Mouse (Mus musculus): Measurements from ENCODE around the gene Il11ra1.
"Not testable (repeated sequence)": the region's sequence is repeated elsewhere in the genome, so short reads cannot be mapped to it uniquely, and the experiment has no call there.

Il11ra1 gene

GRCm38 (mm10) chr4:41679291-41679690 is 20.5 kb upstream of the Il11ra1 start:
- no peak for DNase-seq (ENCODE audit: low spot score in 2 of 2)

- DNase-seq (ENCODE audit: low spot score in 2 of 2), result no peak
Measured at GRCm38 (mm10) chr4:41681176-41681575, 18.6 kb upstream of the Il11ra1 start.

- no peak for DNase-seq (ENCODE audit: low spot score in 2 of 2)
Measured at GRCm38 (mm10) chr4:41681947-41682346, 17.8 kb upstream of the Il11ra1 start.

- DNase-seq (ENCODE audit: low spot score in 2 of 2), result no peak
Measured at GRCm38 (mm10) chr4:41682789-41683188, 17.0 kb upstream of the Il11ra1 start.

- not testable (repeated sequence) for DNase-seq (ENCODE audit: low spot score in 2 of 2)
Measured at GRCm38 (mm10) chr4:41683303-41683702, 16.5 kb upstream of the Il11ra1 start.

- not testable (repeated sequence) for DNase-seq (ENCODE audit: low spot score in 2 of 2)
Measured at GRCm38 (mm10) chr4:41684131-41684930, 15.5 kb upstream of the Il11ra1 start.

- DNase-seq (ENCODE audit: low spot score in 2 of 2), result not testable (repeated sequence)
Measured at GRCm38 (mm10) chr4:41684931-41685453, 14.8 kb upstream of the Il11ra1 start.

GRCm38 (mm10) chr4:41685882-41686492 is 13.8 kb upstream of the Il11ra1 start:
- DNase-seq (ENCODE audit: low spot score in 2 of 2), result not testable (repeated sequence)

- DNase-seq (ENCODE audit: low spot score in 2 of 2), result not testable (repeated sequence)
Measured at GRCm38 (mm10) chr4:41688562-41688961, 11.2 kb upstream of the Il11ra1 start.

GRCm38 (mm10) chr4:41690014-41690413 is 9.8 kb upstream of the Il11ra1 start:
- not testable (repeated sequence) for DNase-seq (ENCODE audit: low spot score in 2 of 2)

GRCm38 (mm10) chr4:41693511-41693910 is 6.3 kb upstream of the Il11ra1 start:
- not testable (repeated sequence) for DNase-seq (ENCODE audit: low spot score in 2 of 2)

GRCm38 (mm10) chr4:41695800-41696199 is 4.0 kb upstream of the Il11ra1 start:
- not testable (repeated sequence) for DNase-seq (ENCODE audit: low spot score in 2 of 2)

GRCm38 (mm10) chr4:41696452-41696851 is 3.3 kb upstream of the Il11ra1 start:
- not testable (repeated sequence) for DNase-seq (ENCODE audit: low spot score in 2 of 2)

- peak; percentile 69 to 86 for DNase-seq (ENCODE audit: low spot score in 2 of 2)
Measured at GRCm38 (mm10) chr4:41696930-41697841, 2.6 kb upstream of the Il11ra1 start, which contains the start of gene Cntfr. Gene Cntfr, minus strand, starts transcription at chr4:41697089.

- not testable (repeated sequence) for DNase-seq (ENCODE audit: low spot score in 2 of 2)
Measured at GRCm38 (mm10) chr4:41698421-41699016, 1.3 kb upstream of the Il11ra1 start.

GRCm38 (mm10) chr4:41700224-41700623 is 435 bp downstream of the Il11ra1 start:
- not testable (repeated sequence) for DNase-seq (ENCODE audit: low spot score in 2 of 2)

GRCm38 (mm10) chr4:41702226-41702625 is 2.4 kb downstream of the Il11ra1 start:
- DNase-seq (ENCODE audit: low spot score in 2 of 2), result not testable (repeated sequence)

- no peak for DNase-seq (ENCODE audit: low spot score in 2 of 2)
Measured at GRCm38 (mm10) chr4:41704651-41705050, 4.9 kb downstream of the Il11ra1 start.

GRCm38 (mm10) chr4:41705922-41706754 is 6.3 kb downstream of the Il11ra1 start:
- DNase-seq (ENCODE audit: low spot score in 2 of 2), result no peak

GRCm38 (mm10) chr4:41707011-41707535 is 7.3 kb downstream of the Il11ra1 start:
- no peak for DNase-seq (ENCODE audit: low spot score in 2 of 2)
